Mouse (Mus musculus) heart, postnatal 0 days (tissue): ENCODE measurements at regions not wholly inside any gene's neighbourhood (a gene's known extent, or its start where the extent isn't known, plus 50 kb on each side); places are given as distances from the start of the nearest gene placed in this dataset.

Experiments
- CTCF ChIP-seq: IDR thresholded peaks from 2 replicates; pipeline ENCODE4 v1.5.1; 2016; ENCODE audit warnings: antibody characterized with exemption, control low read depth, low read depth
- EP300 ChIP-seq: IDR thresholded peaks from 2 replicates; pipeline ENCODE4 v1.6.1; 2016; ENCODE audit warnings: antibody characterized with exemption, low read depth

DNA sequence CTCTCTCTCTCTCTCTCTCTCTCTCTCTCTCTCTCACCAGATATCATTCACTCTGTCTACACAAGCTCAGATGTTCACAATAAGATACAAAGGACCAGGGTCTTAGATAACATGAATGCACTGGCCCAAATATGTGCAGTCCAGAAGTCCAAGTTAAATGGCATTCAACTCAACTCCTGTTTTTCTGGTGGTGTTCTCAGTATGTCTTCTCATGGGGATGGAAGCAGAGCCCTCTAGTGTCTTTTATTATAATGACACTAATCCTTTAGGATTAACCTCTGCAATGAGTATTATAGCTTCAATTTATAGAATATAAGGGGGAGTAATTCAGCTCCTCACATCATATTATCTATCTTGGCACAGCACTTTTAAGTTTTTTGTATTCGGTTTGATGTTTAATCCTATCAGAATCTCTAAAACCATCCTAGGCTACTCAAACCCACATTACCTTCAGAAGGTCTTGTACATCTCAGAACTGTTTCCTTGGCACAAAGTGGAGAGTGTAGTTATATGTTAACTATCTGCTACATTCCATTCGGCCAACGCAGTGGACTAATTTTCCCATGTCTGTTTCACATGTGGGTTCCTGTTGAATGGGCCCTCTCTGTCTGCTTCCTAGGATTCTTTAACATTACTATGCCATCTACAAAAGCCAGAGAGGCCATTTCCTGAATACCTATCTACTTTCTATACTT lies 401.0 kb upstream of the Adamts5 start:
- TF ChIP-seq CTCF (peak; percentile 56), EP300 (no peak)
